ENCODE assay signal across 29 mouse cellular contexts in genomic region chr16:38375182-38375581, GRCm38 (mm10). TPM values are rescaled to one million over a fixed set of nuclear protein-coding genes. Genes with fewer than 3 reads are reported as not detected.
DNase-seq lines count a peak whose midpoint lies in the region; ATAC-seq and TF ChIP-seq lines count a peak whose summit lies in the region.
"Had no signal": no experiment of that assay in that cellular context is flagged by ENCODE, and none has a peak within 500 bp of the region (broad histone marks: within the 10 kb centered on the region; RNA-seq: fewer than 3 reads in every experiment).

No protein-coding gene starts in this region.

- peaks cover 25% of the 10 kb centered on the region for H3K79me2 ChIP-seq in MEL (ENCODE audit: control insufficient read depth, insufficient read depth, low read length, poor library complexity)

- TF ChIP-seq CTCF in MEL (IDR thresholded peaks at IDR 0.05 in 2 of 3, conservative IDR thresholded peaks at IDR 0.05 in 1 of 3; ENCODE audit: control insufficient read depth in 1 of 3, insufficient read depth in 1 of 3, low read depth in 2 of 3, low read length in 3 of 3, poor library complexity in 1 of 3, severe bottlenecking in 1 of 3): no peak

- no peak overlapping the region for H3K4me3 ChIP-seq in heart, embryonic 11.5 days (ENCODE audit: low read depth, low read length)
- no peak overlapping the region for H3K4me3 ChIP-seq in hindbrain, embryonic 12.5 days
- H3K4me3 ChIP-seq in hindbrain, embryonic 16.5 days (ENCODE audit: low read length): no peak overlapping the region
- peak overlapping the region; percentile 37 to 50 for H3K4me3 ChIP-seq in MEL (ENCODE audit: control insufficient read depth in 1 of 2, insufficient read depth in 1 of 2, low read depth in 2 of 2, low read length in 2 of 2)
- peak overlapping the region; percentile 67 for H3K4me3 ChIP-seq in liver, embryonic 16.5 days (ENCODE audit: low read depth, low read length)
- H3K4me3 ChIP-seq: embryonic facial prominence, embryonic 12.5 days; intestine, embryonic 15.5 days; left cerebral cortex, adult 2 months had no signal

- TF ChIP-seq RAD21 in MEL (IDR thresholded peaks at IDR 0.05; ENCODE audit: low read depth, low read length): no peak

- H3K9ac ChIP-seq in heart, embryonic 11.5 days (ENCODE audit: low read depth, low read length): peak overlapping the region; percentile 43; the same call in 1 of the 2 replicates
- H3K9ac ChIP-seq in hindbrain, embryonic 12.5 days: 0 out of 2 replicates have a peak overlapping the region, but pooled peaks have one; percentile 4
- H3K9ac ChIP-seq in hindbrain, embryonic 16.5 days (ENCODE audit: low read depth, low read length): no peak overlapping the region
- peak overlapping the region; percentile 55 for H3K9ac ChIP-seq in MEL (ENCODE audit: control insufficient read depth, low read depth, low read length, poor library complexity, severe bottlenecking)
- H3K9ac ChIP-seq in liver, embryonic 16.5 days (ENCODE audit: low read depth, low read length): peak overlapping the region; percentile 56
- H3K9ac ChIP-seq: embryonic facial prominence, embryonic 12.5 days; intestine, embryonic 15.5 days had no signal

- H3K36me3 ChIP-seq in heart, embryonic 11.5 days (ENCODE audit: control insufficient read depth, insufficient read depth, low read length): peaks cover 5% of the 10 kb centered on the region
- H3K36me3 ChIP-seq in hindbrain, embryonic 12.5 days: no peaks in the 10 kb centered on the region
- H3K36me3 ChIP-seq in hindbrain, embryonic 16.5 days (ENCODE audit: control insufficient read depth, insufficient read depth, low read length): no peaks in the 10 kb centered on the region
- H3K36me3 ChIP-seq in MEL (ENCODE audit: control insufficient read depth in 1 of 2, insufficient read depth in 2 of 2, low read length in 2 of 2): peaks cover 3 to 40% of the 10 kb centered on the region in 2 experiments; a peak in 3 of 4 replicates
- H3K36me3 ChIP-seq in liver, embryonic 16.5 days (ENCODE audit: control insufficient read depth, insufficient read depth): peaks cover 11% of the 10 kb centered on the region
- H3K36me3 ChIP-seq: embryonic facial prominence, embryonic 12.5 days; intestine, embryonic 15.5 days had no signal

- WGBS in heart, embryonic 11.5 days (ENCODE audit: insufficient replicate concordance): 48% methylated on average over 7 of the region's 7 CpGs
- 84% methylated on average over 7 of the region's 7 CpGs for WGBS in hindbrain, embryonic 12.5 days
- WGBS in hindbrain, embryonic 16.5 days: 87% methylated on average over 7 of the region's 7 CpGs
- WGBS in liver, embryonic 16.5 days (ENCODE audit: insufficient replicate concordance): 14% methylated on average over 7 of the region's 7 CpGs

- no peaks in the 10 kb centered on the region for H3K27me3 ChIP-seq in heart, embryonic 11.5 days (ENCODE audit: control insufficient read depth, insufficient read depth, low read length)
- H3K27me3 ChIP-seq in hindbrain, embryonic 12.5 days: no peaks in the 10 kb centered on the region
- H3K27me3 ChIP-seq in hindbrain, embryonic 16.5 days (replicated peaks; ENCODE audit: control insufficient read depth, insufficient read depth, low read length): no peaks in the 10 kb centered on the region
- H3K27me3 ChIP-seq in MEL (ENCODE audit: control insufficient read depth in 1 of 2, insufficient read depth in 2 of 2, low read length in 2 of 2): no peaks in the 10 kb centered on the region
- H3K27me3 ChIP-seq in liver, embryonic 16.5 days (ENCODE audit: control insufficient read depth, insufficient read depth, low read depth, low read length): no peaks in the 10 kb centered on the region
- H3K27me3 ChIP-seq: embryonic facial prominence, embryonic 12.5 days; intestine, embryonic 15.5 days; Patski had no signal

- no peak overlapping the region for H3K27ac ChIP-seq in heart, embryonic 11.5 days (ENCODE audit: low read depth, low read length)
- H3K27ac ChIP-seq in hindbrain, embryonic 12.5 days: no peak overlapping the region
- no peak overlapping the region for H3K27ac ChIP-seq in hindbrain, embryonic 16.5 days (ENCODE audit: low read depth, low read length)
- H3K27ac ChIP-seq in MEL (ENCODE audit: control insufficient read depth, low read depth, low read length): peak overlapping the region; percentile 60
- peak overlapping the region; percentile 98 for H3K27ac ChIP-seq in liver, embryonic 16.5 days (ENCODE audit: low read length)
- H3K27ac ChIP-seq: embryonic facial prominence, embryonic 12.5 days; hindbrain, embryonic 14.5 days; intestine, embryonic 15.5 days; stomach, postnatal 0 days had no signal

- ATAC-seq in heart, embryonic 11.5 days (replicated peaks; ENCODE audit: insufficient number of reproducible peaks, low FRiP score, low TSS enrichment): no peak
- no peak for ATAC-seq in hindbrain, embryonic 12.5 days (ENCODE audit: low FRiP score)
- no peak for ATAC-seq in hindbrain, embryonic 16.5 days
- ATAC-seq in liver, embryonic 16.5 days (ENCODE audit: low read depth): peak; percentile 3; the same call in 1 of the 2 replicates
- ATAC-seq: forebrain, embryonic 16.5 days; intestine, embryonic 15.5 days; Patski had no signal

- H3K4me2 ChIP-seq in heart, embryonic 11.5 days: peak overlapping the region; percentile 51
- H3K4me2 ChIP-seq in hindbrain, embryonic 12.5 days (replicated peaks): no peak overlapping the region
- no peak overlapping the region for H3K4me2 ChIP-seq in hindbrain, embryonic 16.5 days (ENCODE audit: low read length)
- peak overlapping the region; percentile 73 for H3K4me2 ChIP-seq in liver, embryonic 16.5 days (ENCODE audit: low read depth, low read length)
- H3K4me2 ChIP-seq: embryonic facial prominence, embryonic 12.5 days; hindbrain, embryonic 14.5 days; intestine, embryonic 15.5 days; lung, embryonic 14.5 days; midbrain, embryonic 11.5 days had no signal

- no peak for DNase-seq in heart, adult 18-20 months
- peak; percentile 49 for DNase-seq in MEL (ENCODE audit: low read depth, low spot score)
- no peak for DNase-seq in embryo, embryonic 10 days (ENCODE audit: low spot score)
- DNase-seq: adrenal gland, adult 8-10 months; cerebellum, adult 9-10 months; kidney, adult 9 months; kidney, postnatal 25 days; layer of hippocampus, adult 9-11 months; lung, embryonic 14.5 days; lung, postnatal 36 days; right cerebral cortex, postnatal 25 days had no signal

- H3K4me1 ChIP-seq in heart, embryonic 11.5 days (ENCODE audit: control insufficient read depth, insufficient read depth, low read length): peaks cover 45% of the 10 kb centered on the region
- H3K4me1 ChIP-seq in hindbrain, embryonic 12.5 days: peaks cover 10% of the 10 kb centered on the region; the same call in 1 of the 2 replicates
- peaks cover 6% of the 10 kb centered on the region; the same call in 1 of the 2 replicates for H3K4me1 ChIP-seq in hindbrain, embryonic 16.5 days (ENCODE audit: control insufficient read depth, insufficient read depth, low read depth, low read length)
- peaks cover 22 to 48% of the 10 kb centered on the region in 2 experiments for H3K4me1 ChIP-seq in MEL (ENCODE audit: control insufficient read depth in 1 of 2, insufficient read depth in 2 of 2, low read length in 2 of 2)
- peaks cover 69% of the 10 kb centered on the region for H3K4me1 ChIP-seq in liver, embryonic 16.5 days (ENCODE audit: control insufficient read depth, low read depth, low read length)

- H3K9me3 ChIP-seq in heart, embryonic 11.5 days (replicated peaks; ENCODE audit: control insufficient read depth, low read length): no peaks in the 10 kb centered on the region
- H3K9me3 ChIP-seq in hindbrain, embryonic 12.5 days (replicated peaks): no peaks in the 10 kb centered on the region
- H3K9me3 ChIP-seq in hindbrain, embryonic 16.5 days (ENCODE audit: control insufficient read depth, low read length): no peaks in the 10 kb centered on the region
- H3K9me3 ChIP-seq in MEL (replicated peaks; ENCODE audit: insufficient read depth, low read length): no peaks in the 10 kb centered on the region
- H3K9me3 ChIP-seq in liver, embryonic 16.5 days (replicated peaks; ENCODE audit: control insufficient read depth, low read length): no peaks in the 10 kb centered on the region
- H3K9me3 ChIP-seq: embryonic facial prominence, embryonic 12.5 days; intestine, embryonic 15.5 days had no signal

- peak; percentile 77 to 85 for TF ChIP-seq EP300 in MEL (IDR thresholded peaks at IDR 0.05; ENCODE audit: low read depth in 1 of 2, low read length in 2 of 2)

- TF ChIP-seq POLR2A in MEL (IDR thresholded peaks at IDR 0.05; ENCODE audit: control insufficient read depth in 1 of 2, insufficient read depth in 1 of 2, low read depth in 1 of 2, low read length in 2 of 2, poor library complexity in 1 of 2): no peak

RNA-seq across cellular contexts. Expression of gene Popdc2, which starts 13.2 kb away (rescaled TPM):
- polyA plus RNA-seq in heart, embryonic 11.5 days (2014; fragmentation: Nextera tagmentation; extraction: Ambion mirVana): 292 and 312 TPM in 2 replicates
- 100 to 1,000 TPM; 515 to 590 TPM for total RNA-seq in heart, adult 18-20 months (2021)
- 0.70 and 1.4 TPM in 2 replicates for polyA plus RNA-seq in hindbrain, embryonic 12.5 days (2016; fragmentation: Nextera tagmentation; extraction: Ambion mirVana)
- 0.68 and 0.69 TPM in 2 replicates for polyA plus RNA-seq in hindbrain, embryonic 16.5 days (2015; fragmentation: Nextera tagmentation; extraction: Ambion mirVana)
- total RNA-seq in MEL (2012; rRNA removed): 15.2 and 17.5 TPM in 2 replicates
- polyA plus RNA-seq in MEL (2012; ENCODE audit: insufficient read depth in 1 of 2, insufficient read length in 2 of 2, low read depth in 1 of 2, low replicate concordance in 2 of 2, missing spikeins in 1 of 2): 10 to 100 TPM in 1 of 2 experiments, not detected in 1; 45.4 TPM
- polyA plus RNA-seq in liver, embryonic 16.5 days (2015; fragmentation: Nextera tagmentation; extraction: Ambion mirVana): 21.8 and 26.4 TPM in 2 replicates

RNA-seq across cellular contexts. Expression of gene Gm21987, which starts 28.3 kb away (rescaled TPM):
- 2.4 and 3.4 TPM in 2 replicates for polyA plus RNA-seq in heart, embryonic 11.5 days (2014; fragmentation: Nextera tagmentation; extraction: Ambion mirVana)
- 1 to 10 TPM in 1 of 2 experiments, not detected in 1; 1.4 TPM for total RNA-seq in heart, adult 18-20 months (2021)
- not detected in 2 replicates for polyA plus RNA-seq in hindbrain, embryonic 12.5 days (2016; fragmentation: Nextera tagmentation; extraction: Ambion mirVana)
- not detected in 2 replicates for polyA plus RNA-seq in hindbrain, embryonic 16.5 days (2015; fragmentation: Nextera tagmentation; extraction: Ambion mirVana)
- total RNA-seq in MEL (2012; rRNA removed): not detected in 2 replicates
- polyA plus RNA-seq in MEL (2012; ENCODE audit: insufficient read depth in 1 of 2, insufficient read length in 2 of 2, low read depth in 1 of 2, low replicate concordance in 2 of 2, missing spikeins in 1 of 2): not detected
- polyA plus RNA-seq in liver, embryonic 16.5 days (2015; fragmentation: Nextera tagmentation; extraction: Ambion mirVana): not detected in 2 replicates
- total RNA-seq: common myeloid progenitor, adult 5-6 weeks; gastrocnemius, postnatal 4 days; left cerebral cortex, adult 2 months had no signal
- polyA plus RNA-seq: C2C12; embryonic facial prominence, embryonic 12.5 days; forebrain, embryonic 16.5 days; hindbrain, embryonic 14.5 days; limb, embryonic 11.5 days; lung, embryonic 14.5 days; midbrain, embryonic 11.5 days; Patski; stomach, postnatal 0 days; thymus, postnatal 0 days; urinary bladder, adult 2 months had no signal

RNA-seq across cellular contexts. Expression of gene Cox17, which starts 28.4 kb away (rescaled TPM):
- polyA plus RNA-seq in heart, embryonic 11.5 days (2014; fragmentation: Nextera tagmentation; extraction: Ambion mirVana): 289 and 314 TPM in 2 replicates
- total RNA-seq in heart, adult 18-20 months (2021): 100 to 1,000 TPM; 345 to 380 TPM
- polyA plus RNA-seq in hindbrain, embryonic 12.5 days (2016; fragmentation: Nextera tagmentation; extraction: Ambion mirVana): 105 and 116 TPM in 2 replicates
- 65.3 and 71.9 TPM in 2 replicates for polyA plus RNA-seq in hindbrain, embryonic 16.5 days (2015; fragmentation: Nextera tagmentation; extraction: Ambion mirVana)
- total RNA-seq in MEL (2012; rRNA removed): 293 and 295 TPM in 2 replicates
- polyA plus RNA-seq in MEL (2012; ENCODE audit: insufficient read depth in 1 of 2, insufficient read length in 2 of 2, low read depth in 1 of 2, low replicate concordance in 2 of 2, missing spikeins in 1 of 2): 100 to 1,000 TPM in 1 of 2 experiments, not detected in 1; 269 TPM
- polyA plus RNA-seq in liver, embryonic 16.5 days (2015; fragmentation: Nextera tagmentation; extraction: Ambion mirVana): 209 and 258 TPM in 2 replicates

RNA-seq across cellular contexts. Expression of gene Maats1, which starts 33.2 kb away (rescaled TPM):
- polyA plus RNA-seq in heart, embryonic 11.5 days (2014; fragmentation: Nextera tagmentation; extraction: Ambion mirVana): 0.21 TPM in 1 of 2 replicates, not detected in the other
- under 1 TPM in 1 of 2 experiments, not detected in 1; 0.13 TPM for total RNA-seq in heart, adult 18-20 months (2021)
- 1.2 and 1.3 TPM in 2 replicates for polyA plus RNA-seq in hindbrain, embryonic 12.5 days (2016; fragmentation: Nextera tagmentation; extraction: Ambion mirVana)
- polyA plus RNA-seq in hindbrain, embryonic 16.5 days (2015; fragmentation: Nextera tagmentation; extraction: Ambion mirVana): 1.6 and 1.7 TPM in 2 replicates
- total RNA-seq in MEL (2012; rRNA removed): 0.10 TPM in 1 of 2 replicates, not detected in the other
- under 1 TPM in 1 of 2 experiments, not detected in 1; 0.03 TPM for polyA plus RNA-seq in MEL (2012; ENCODE audit: insufficient read depth in 1 of 2, insufficient read length in 2 of 2, low read depth in 1 of 2, low replicate concordance in 2 of 2, missing spikeins in 1 of 2)
- polyA plus RNA-seq in liver, embryonic 16.5 days (2015; fragmentation: Nextera tagmentation; extraction: Ambion mirVana): 0.06 TPM in 1 of 2 replicates, not detected in the other
- total RNA-seq: common myeloid progenitor, adult 5-6 weeks had no signal

RNA-seq across cellular contexts. Expression of gene Pla1a, which starts 57.8 kb away (rescaled TPM):
- 0.25 and 0.43 TPM in 2 replicates for polyA plus RNA-seq in heart, embryonic 11.5 days (2014; fragmentation: Nextera tagmentation; extraction: Ambion mirVana)
- total RNA-seq in heart, adult 18-20 months (2021): 1 to 10 TPM; 6.2 to 8.7 TPM
- polyA plus RNA-seq in hindbrain, embryonic 12.5 days (2016; fragmentation: Nextera tagmentation; extraction: Ambion mirVana): 0.30 and 0.37 TPM in 2 replicates
- polyA plus RNA-seq in hindbrain, embryonic 16.5 days (2015; fragmentation: Nextera tagmentation; extraction: Ambion mirVana): 0.81 and 0.84 TPM in 2 replicates
- total RNA-seq in MEL (2012; rRNA removed): not detected in 2 replicates
- under 1 TPM in 1 of 2 experiments, not detected in 1; 0.04 TPM for polyA plus RNA-seq in MEL (2012; ENCODE audit: insufficient read depth in 1 of 2, insufficient read length in 2 of 2, low read depth in 1 of 2, low replicate concordance in 2 of 2, missing spikeins in 1 of 2)
- 34.8 and 40.4 TPM in 2 replicates for polyA plus RNA-seq in liver, embryonic 16.5 days (2015; fragmentation: Nextera tagmentation; extraction: Ambion mirVana)
- total RNA-seq: common myeloid progenitor, adult 5-6 weeks had no signal

Comparison
In these comparisons a context has a peak if more than half of its experiments do, and no peak if none do; other contexts are left out.
1. H3K27ac ChIP-seq: peak in MEL (single experiment) and liver, embryonic 16.5 days (single experiment); none in heart, embryonic 11.5 days (single experiment), hindbrain, embryonic 12.5 days (single experiment) and hindbrain, embryonic 16.5 days (single experiment).
2. H3K4me2 ChIP-seq: peak in heart, embryonic 11.5 days (single experiment) and liver, embryonic 16.5 days (single experiment); none in hindbrain, embryonic 12.5 days (single experiment) and hindbrain, embryonic 16.5 days (single experiment).
3. H3K4me3 ChIP-seq: peak in MEL (2 of 2) and liver, embryonic 16.5 days (single experiment); none in heart, embryonic 11.5 days (single experiment), hindbrain, embryonic 12.5 days (single experiment) and hindbrain, embryonic 16.5 days (single experiment).